Mouse (Mus musculus) left cerebral cortex, adult 18-20 months (tissue): ENCODE results near the gene Ugt1a9. TPM values are rescaled to one million over a fixed set of nuclear protein-coding genes. Genes with fewer than 3 reads are reported as not detected.
"Not testable (repeated sequence)": the region's sequence is repeated elsewhere in the genome, so short reads cannot be mapped to it uniquely, and the experiment has no call there.

Experiments
- DNase-seq, 2 experiments: peaks; one replicate each; pipeline ENCODE4 v3.0.0; 2021 to 2022; ENCODE audit warnings: low spot score in 2 of 2, mixed read lengths in 1 of 2
- total RNA-seq, 2 experiments: library from RNA; stranded (reverse); gene quantifications; 2 replicates each; pipeline ENCODE4 v1.2.3; 2021

Ugt1a9 gene
- total RNA-seq, 2 experiments from 2014 or later: not detected

- no peak for DNase-seq
Observed at GRCm38 (mm10) chr1:88218591-88218990, 148.0 kb downstream of the Ugt1a9 start.

- no peak for DNase-seq
Observed at GRCm38 (mm10) chr1:88219054-88219453, 148.5 kb downstream of the Ugt1a9 start.

GRCm38 (mm10) chr1:88220336-88220735, 149.7 kb downstream of the Ugt1a9 start:
- no peak for DNase-seq

- no peak for DNase-seq
Observed at GRCm38 (mm10) chr1:88222216-88222615, 151.6 kb downstream of the Ugt1a9 start.

GRCm38 (mm10) chr1:88223011-88223515, 152.5 kb downstream of the Ugt1a9 start:
- not testable (repeated sequence) for DNase-seq

- no peak for DNase-seq
Observed at GRCm38 (mm10) chr1:88223591-88223990, 153.0 kb downstream of the Ugt1a9 start.

- no peak for DNase-seq
Observed at GRCm38 (mm10) chr1:88224029-88224776, 153.6 kb downstream of the Ugt1a9 start.

- DNase-seq: not testable (repeated sequence)
Observed at GRCm38 (mm10) chr1:88225301-88225700, 154.7 kb downstream of the Ugt1a9 start.

- DNase-seq: peak in 1 of 2 experiments; percentile 1
Observed at GRCm38 (mm10) chr1:88225741-88226140, 155.1 kb downstream of the Ugt1a9 start.

- peak in 1 of 2 experiments; percentile 1 for DNase-seq
Observed at GRCm38 (mm10) chr1:88226670-88227379, 156.2 kb downstream of the Ugt1a9 start, which contains the start of gene Mroh2a. Mroh2a (plus strand) TSS chr1:88226986.

GRCm38 (mm10) chr1:88227482-88227881, 156.9 kb downstream of the Ugt1a9 start:
- DNase-seq: peak in 1 of 2 experiments; percentile 2

GRCm38 (mm10) chr1:88228121-88228520, 157.5 kb downstream of the Ugt1a9 start:
- DNase-seq: no peak

- no peak for DNase-seq
Observed at GRCm38 (mm10) chr1:88229566-88229965, 159.0 kb downstream of the Ugt1a9 start.

- DNase-seq: no peak
Observed at GRCm38 (mm10) chr1:88229986-88230385, 159.4 kb downstream of the Ugt1a9 start.

- DNase-seq: no peak
Observed at GRCm38 (mm10) chr1:88230421-88230820, 159.8 kb downstream of the Ugt1a9 start.

GRCm38 (mm10) chr1:88230981-88231802, 160.6 kb downstream of the Ugt1a9 start:
- no peak for DNase-seq

- no peak for DNase-seq
Observed at GRCm38 (mm10) chr1:88231803-88232499, 161.4 kb downstream of the Ugt1a9 start.

- no peak for DNase-seq
Observed at GRCm38 (mm10) chr1:88232664-88233380, 162.2 kb downstream of the Ugt1a9 start.

GRCm38 (mm10) chr1:88233421-88234247, 163.0 kb downstream of the Ugt1a9 start:
- no peak for DNase-seq
